Mouse (Mus musculus): ENCODE results near the gene Fstl4. TPM values are rescaled to one million over a fixed set of nuclear protein-coding genes. Genes with fewer than 3 reads are reported as not detected.

The Fstl4 gene
- total and polyA plus RNA-seq, 3 experiments = not detected

DNA sequence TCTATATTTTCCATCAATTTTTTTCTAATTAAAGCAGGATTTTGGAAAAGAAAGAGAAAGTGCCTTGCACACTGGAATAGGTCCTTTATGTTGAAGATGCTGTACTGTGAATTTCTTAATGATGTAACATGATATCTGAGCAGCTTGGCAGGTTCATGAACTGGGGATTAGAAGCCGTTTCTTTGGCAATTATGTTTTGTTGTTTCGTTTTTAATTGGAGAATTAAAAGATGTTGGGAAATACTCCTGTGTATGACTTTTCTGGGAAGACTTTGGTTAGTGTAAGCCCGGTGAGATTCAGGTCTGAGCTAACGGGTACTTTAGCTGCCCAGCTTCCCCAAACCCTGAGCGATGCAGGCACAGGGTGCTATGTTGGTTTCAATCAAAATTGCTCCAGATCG lies 43.3 kb upstream of the Fstl4 start:
- H3K27me3 ChIP-seq (ENCODE audit: control insufficient read depth in 1 of 2, insufficient read depth in 2 of 2, low read length in 2 of 2) = no peaks in the 10 kb centered on the region
- TF ChIP-seq RAD21 (IDR thresholded peaks at IDR 0.05; ENCODE audit: low read depth, low read length) = no peak
- TF ChIP-seq UBTF (IDR thresholded peaks at IDR 0.05; ENCODE audit: borderline replicate concordance, insufficient read depth, low read depth, low read length) = no peak
- TF ChIP-seq POLR2AphosphoS5 (IDR thresholded peaks at IDR 0.05; ENCODE audit: borderline replicate concordance, low read depth, low read length) = no peak
- no peak for TF ChIP-seq ETS1 (IDR thresholded peaks at IDR 0.05; ENCODE audit: low read depth, low read length)
- no peak for TF ChIP-seq ELF1 (IDR thresholded peaks at IDR 0.05; ENCODE audit: low read depth, low read length)
- TF ChIP-seq JUND (IDR thresholded peaks at IDR 0.05; ENCODE audit: low read depth, low read length) = no peak
- TF ChIP-seq MYB (IDR thresholded peaks at IDR 0.05; ENCODE audit: low read depth, low read length) = no peak
- no peak for TF ChIP-seq BHLHE40 (IDR thresholded peaks at IDR 0.05; ENCODE audit: borderline replicate concordance, low read depth, low read length)
- no peak for TF ChIP-seq NELFE (IDR thresholded peaks at IDR 0.05; ENCODE audit: low read depth, low read length)
- TF ChIP-seq MXI1 (IDR thresholded peaks at IDR 0.05; ENCODE audit: low read depth, low read length) = no peak
- no peak for TF ChIP-seq HCFC1 (IDR thresholded peaks at IDR 0.05; ENCODE audit: low read depth, low read length)
- TF ChIP-seq NRF1 (IDR thresholded peaks at IDR 0.05; ENCODE audit: insufficient read depth, low read depth, low read length, poor library complexity, severe bottlenecking) = no peak
- TF ChIP-seq POLR2A (IDR thresholded peaks at IDR 0.05; ENCODE audit: control insufficient read depth in 1 of 2, insufficient read depth in 1 of 2, low read depth in 1 of 2, low read length in 2 of 2, poor library complexity in 1 of 2) = no peak
- no peak overlapping the region for H3K27ac ChIP-seq (ENCODE audit: control insufficient read depth, low read depth, low read length)
- no peaks in the 10 kb centered on the region for H3K4me1 ChIP-seq (ENCODE audit: control insufficient read depth in 1 of 2, insufficient read depth in 2 of 2, low read length in 2 of 2)
- H3K9ac ChIP-seq (ENCODE audit: control insufficient read depth, low read depth, low read length, poor library complexity, severe bottlenecking) = no peak overlapping the region
- no peak for DNase-seq (ENCODE audit: low read depth, low spot score)
- no peaks in the 10 kb centered on the region for H3K79me2 ChIP-seq (ENCODE audit: control insufficient read depth, insufficient read depth, low read length, poor library complexity)
- H3K4me3 ChIP-seq (ENCODE audit: control insufficient read depth in 1 of 2, insufficient read depth in 1 of 2, low read depth in 2 of 2, low read length in 2 of 2) = no peak overlapping the region
- no peaks in the 10 kb centered on the region for H3K9me3 ChIP-seq (replicated peaks; ENCODE audit: insufficient read depth, low read length)
- H3K36me3 ChIP-seq (ENCODE audit: control insufficient read depth in 1 of 2, insufficient read depth in 2 of 2, low read length in 2 of 2) = no peaks in the 10 kb centered on the region

GRCm38 (mm10) chr11:52722706-52723105 lies 41.7 kb upstream of the Fstl4 start:
- Histone ChIP-seq H3K36me3 (ENCODE audit: control insufficient read depth in 1 of 2, insufficient read depth in 2 of 2, low read length in 2 of 2) (no peaks in the 10 kb centered on the region), H3K4me3 (ENCODE audit: control insufficient read depth in 1 of 2, insufficient read depth in 1 of 2, low read depth in 2 of 2, low read length in 2 of 2) (no peak overlapping the region), H3K4me1 (ENCODE audit: control insufficient read depth in 1 of 2, insufficient read depth in 2 of 2, low read length in 2 of 2) (no peaks in the 10 kb centered on the region), H3K79me2 (ENCODE audit: control insufficient read depth, insufficient read depth, low read length, poor library complexity) (no peaks in the 10 kb centered on the region), H3K9me3 (replicated peaks; ENCODE audit: insufficient read depth, low read length) (no peaks in the 10 kb centered on the region), H3K27me3 (ENCODE audit: control insufficient read depth in 1 of 2, insufficient read depth in 2 of 2, low read length in 2 of 2) (no peaks in the 10 kb centered on the region), H3K9ac (ENCODE audit: control insufficient read depth, low read depth, low read length, poor library complexity, severe bottlenecking) (no peak overlapping the region), H3K27ac (ENCODE audit: control insufficient read depth, low read depth, low read length) (no peak overlapping the region)
- TF ChIP-seq HCFC1 (IDR thresholded peaks at IDR 0.05; ENCODE audit: low read depth, low read length) (no peak), MXI1 (IDR thresholded peaks at IDR 0.05; ENCODE audit: low read depth, low read length) (no peak), SIN3A (IDR thresholded peaks at IDR 0.05; ENCODE audit: low read length) (no peak), BHLHE40 (IDR thresholded peaks at IDR 0.05; ENCODE audit: borderline replicate concordance, low read depth, low read length) (no peak), GABPA (IDR thresholded peaks at IDR 0.05; ENCODE audit: low read depth, low read length) (no peak), E2F4 (IDR thresholded peaks at IDR 0.05; ENCODE audit: borderline replicate concordance, low read depth, low read length) (no peak), ZNF384 (IDR thresholded peaks at IDR 0.05; ENCODE audit: low read depth, low read length) (no peak), USF1 (IDR thresholded peaks at IDR 0.05; ENCODE audit: low read depth, low read length) (no peak), ZC3H11A (IDR thresholded peaks at IDR 0.05; ENCODE audit: low read depth, low read length) (no peak), MAFK (IDR thresholded peaks at IDR 0.05; ENCODE audit: borderline replicate concordance, low read depth, low read length) (no peak), TCF12 (IDR thresholded peaks at IDR 0.05; ENCODE audit: low read depth, low read length) (no peak), CHD1 (IDR thresholded peaks at IDR 0.05; ENCODE audit: low read depth, low read length) (no peak), MAX (IDR thresholded peaks at IDR 0.05; ENCODE audit: low read length) (no peak), RAD21 (IDR thresholded peaks at IDR 0.05; ENCODE audit: low read depth, low read length) (no peak), ELF1 (IDR thresholded peaks at IDR 0.05; ENCODE audit: low read depth, low read length) (no peak), SMC3 (IDR thresholded peaks at IDR 0.05; ENCODE audit: low read depth, low read length) (no peak)
- DNase-seq (ENCODE audit: low read depth, low spot score) = no peak

Measured in MEL (cell line).